Mouse (Mus musculus) myocyte (in vitro differentiated cells): ENCODE data around the gene Pde4d. TPM values are rescaled to one million over a fixed set of nuclear protein-coding genes. Genes with fewer than 3 reads are reported as not detected.

Source experiments
- H3K27me3 ChIP-seq: one replicate; pipeline ENCODE4 v1.6.1; 2011; ENCODE audit not compliant: control insufficient read depth, insufficient read depth, insufficient read length
- H3K36me3 ChIP-seq: one replicate; pipeline ENCODE4 v1.6.1; 2011; ENCODE audit not compliant: control insufficient read depth, insufficient read depth
- H3K4me2 ChIP-seq: one replicate; pipeline ENCODE4 v1.6.1; 2011; ENCODE audit warnings: low read depth, control low read depth
- H3K4me3 ChIP-seq: one replicate; pipeline ENCODE4 v1.5.1; 2011; ENCODE audit warnings: mild to moderate bottlenecking, control low read depth, moderate library complexity
- H3K79me2 ChIP-seq: one replicate; pipeline ENCODE4 v1.6.1; 2011; ENCODE audit not compliant: control insufficient read depth, insufficient read depth
- H3ac ChIP-seq: one replicate; pipeline ENCODE4 v1.6.1; 2011; ENCODE audit not compliant: control insufficient read depth, insufficient read length
- CEBPB ChIP-seq: IDR thresholded peaks from 2 replicates; pipeline ENCODE4 v1.6.1; 2011; ENCODE audit warnings: mild to moderate bottlenecking, moderate library complexity; ENCODE audit not compliant: poor library complexity, insufficient read depth, severe bottlenecking
- E2F4 ChIP-seq: IDR thresholded peaks from one replicate; pipeline ENCODE4 v1.6.1; 2011; ENCODE audit warnings: mild to moderate bottlenecking, control low read depth, moderate library complexity; ENCODE audit not compliant: insufficient read depth
- MAX ChIP-seq: IDR thresholded peaks from one replicate; pipeline ENCODE4 v1.6.1; 2011; ENCODE audit warnings: low read depth, mild to moderate bottlenecking, control low read depth
- MYOD1 ChIP-seq, 3 experiments: IDR thresholded peaks; one replicate each; pipeline ENCODE4 v1.6.1; 2011; ENCODE audit warnings: control low read depth in 2 of 3, low read depth in 2 of 3, mild to moderate bottlenecking in 2 of 3, moderate library complexity in 1 of 3; ENCODE audit not compliant: insufficient read length in 2 of 3, control insufficient read depth in 1 of 3
- MYOG ChIP-seq, 3 experiments: IDR thresholded peaks; one replicate each; pipeline ENCODE4 v1.6.1; 2011; ENCODE audit warnings: control low read depth in 2 of 3, low read depth in 2 of 3, mild to moderate bottlenecking in 2 of 3; ENCODE audit not compliant: insufficient read length in 2 of 3, control insufficient read depth in 1 of 3, insufficient read depth in 1 of 3
- POLR2A ChIP-seq: IDR thresholded peaks from one replicate; pipeline ENCODE4 v1.6.1; 2011; ENCODE audit warnings: low read depth, mild to moderate bottlenecking, control low read depth, moderate library complexity; ENCODE audit not compliant: insufficient read length
- POLR2AphosphoS2 ChIP-seq: IDR thresholded peaks from one replicate; pipeline ENCODE4 v1.6.1; 2011; ENCODE audit warnings: low read depth, control low read depth; ENCODE audit not compliant: insufficient read length
- REST ChIP-seq: IDR thresholded peaks from one replicate; pipeline ENCODE4 v1.6.1; 2011; ENCODE audit warnings: mild to moderate bottlenecking, control low read depth, moderate library complexity; ENCODE audit not compliant: insufficient read depth, insufficient read length
- SRF ChIP-seq: IDR thresholded peaks from one replicate; pipeline ENCODE4 v1.6.1; 2011; ENCODE audit warnings: low read depth; ENCODE audit not compliant: control insufficient read depth, insufficient read length
- TCF12 ChIP-seq: IDR thresholded peaks from one replicate; pipeline ENCODE4 v1.6.1; 2011; ENCODE audit warnings: mild to moderate bottlenecking, control low read depth; ENCODE audit not compliant: poor library complexity, insufficient read depth, severe bottlenecking
- TCF3 ChIP-seq: IDR thresholded peaks from one replicate; pipeline ENCODE4 v1.6.1; 2011; ENCODE audit warnings: low read depth, control low read depth; ENCODE audit not compliant: insufficient read length
- USF1 ChIP-seq: IDR thresholded peaks from one replicate; pipeline ENCODE4 v1.6.1; 2011; ENCODE audit warnings: low read depth, mild to moderate bottlenecking, control low read depth, moderate library complexity
- polyA plus RNA-seq: library from polyadenylated mRNA; unstranded; fragments of >200 nt; fragmentation: generic; extraction: Trizol; gene quantifications from one replicate; pipeline ENCODE4 v1.2.1, GENCODE M21; 2012; ENCODE audit warnings: missing spikeins

Gene Pde4d
- polyA plus RNA-seq, 1 experiment, result 8.2 TPM

DNA sequence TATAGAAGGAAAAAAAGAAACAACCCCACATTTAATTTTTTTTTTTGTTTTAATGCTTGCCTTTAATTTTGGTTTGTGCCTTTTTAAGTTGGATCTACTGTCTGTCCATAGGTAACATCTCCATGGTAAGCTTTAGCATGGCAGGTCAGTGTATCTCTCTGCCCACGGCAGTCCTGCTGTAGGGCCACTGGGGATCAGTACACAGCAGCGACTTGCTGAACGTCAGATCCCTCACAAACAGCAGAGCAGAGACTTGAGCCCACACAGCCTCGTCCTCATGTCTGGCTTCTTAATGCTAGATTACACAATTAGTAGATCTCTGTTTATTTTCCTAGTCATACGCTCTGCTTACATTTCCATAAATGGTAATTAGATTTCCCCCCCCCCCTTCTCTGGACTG, 782.8 kb downstream of the Pde4d start:
- Histone ChIP-seq H3ac (no peak overlapping the region), H3K79me2 (no peaks in the 10 kb centered on the region), H3K27me3 (no peaks in the 10 kb centered on the region), H3K4me2 (no peak overlapping the region), H3K4me3 (no peak overlapping the region), H3K36me3 (no peaks in the 10 kb centered on the region)
- TF ChIP-seq POLR2A (no peak), TCF12 (no peak), USF1 (no peak), SRF (no peak), TCF3 (no peak), REST (no peak), POLR2AphosphoS2 (no peak), MYOG (IDR thresholded peaks at IDR 0.05; ENCODE audit: control insufficient read depth in 1 of 3, insufficient read depth in 1 of 3, insufficient read length in 2 of 3, low read depth in 2 of 3) (no peak), CEBPB (no peak), MYOD1 (IDR thresholded peaks at IDR 0.05; ENCODE audit: control insufficient read depth in 1 of 3, insufficient read length in 2 of 3, low read depth in 2 of 3) (no peak), E2F4 (no peak), MAX (no peak)

DNA sequence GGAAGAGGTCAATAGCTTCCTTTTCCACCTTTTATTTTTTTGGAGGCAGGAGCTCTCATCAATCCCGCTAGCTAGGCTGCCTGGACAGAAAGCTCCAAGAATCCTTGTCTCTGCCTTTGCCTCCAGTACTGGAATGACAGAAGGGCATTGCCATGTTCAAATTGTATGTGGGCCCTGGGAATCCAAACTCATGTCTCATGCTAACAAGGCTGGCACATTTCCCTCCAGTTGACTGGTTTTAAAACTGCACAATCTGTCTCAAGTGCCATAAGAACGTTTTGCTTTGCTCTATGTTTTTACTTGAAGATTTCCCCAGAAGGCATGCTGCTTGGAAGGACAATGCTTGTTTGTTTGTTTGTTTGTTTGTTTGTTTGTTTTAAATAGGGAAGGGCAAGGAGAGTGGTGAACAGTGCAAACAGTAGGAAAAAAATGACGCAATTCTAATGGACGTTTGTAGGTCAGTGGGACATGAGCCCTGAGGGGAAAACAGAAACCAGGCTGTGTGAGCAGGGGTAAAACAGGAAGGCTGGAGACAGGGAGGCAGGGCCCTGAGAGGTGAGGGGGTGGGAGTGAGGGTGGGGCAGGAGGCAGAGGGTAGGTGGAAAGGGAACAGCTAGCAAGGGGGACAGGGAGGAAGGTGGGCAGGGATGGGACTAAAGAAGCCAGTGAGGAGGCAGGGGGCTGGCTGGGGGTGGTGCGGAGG, 784.3 kb downstream of the Pde4d start:
- H3K4me2 ChIP-seq, result no peak overlapping the region

DNA sequence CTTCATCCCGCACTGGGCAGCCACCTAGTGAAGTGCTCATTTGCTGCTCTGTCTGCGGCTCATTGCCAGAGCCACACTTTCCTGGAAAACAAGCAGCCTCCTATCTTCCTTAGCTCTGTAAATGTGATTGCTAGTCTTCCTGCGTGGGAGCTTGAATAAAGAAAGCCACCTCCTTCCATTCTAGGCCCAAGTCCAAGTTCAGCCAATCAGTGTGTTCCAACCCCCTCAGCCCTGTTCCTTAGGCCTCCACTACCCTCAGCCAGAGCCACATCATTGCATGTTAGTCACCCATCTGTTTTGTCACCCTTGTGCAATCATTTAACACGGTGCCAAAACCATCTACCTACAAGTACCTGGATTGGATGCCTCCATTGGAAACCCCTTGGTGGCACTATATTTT, 786.3 kb downstream of the Pde4d start:
- Histone ChIP-seq H3K4me3 (no peak overlapping the region), H3K79me2 (no peaks in the 10 kb centered on the region)

More for the DNA sequence above, 784.3 kb downstream of the Pde4d start:
- no peak for TF ChIP-seq USF1
- TF ChIP-seq CEBPB, result no peak
- TF ChIP-seq SRF, result no peak
- TF ChIP-seq MYOD1 (IDR thresholded peaks at IDR 0.05; ENCODE audit: control insufficient read depth in 1 of 3, insufficient read length in 2 of 3, low read depth in 2 of 3), result no peak
- no peak for TF ChIP-seq POLR2A
- no peak for TF ChIP-seq POLR2AphosphoS2
- no peak for TF ChIP-seq TCF12
- TF ChIP-seq TCF3, result no peak
- no peak for TF ChIP-seq MAX
- no peak for TF ChIP-seq REST
- TF ChIP-seq MYOG (IDR thresholded peaks at IDR 0.05; ENCODE audit: control insufficient read depth in 1 of 3, insufficient read depth in 1 of 3, insufficient read length in 2 of 3, low read depth in 2 of 3), result no peak
- no peak for TF ChIP-seq E2F4
- Histone ChIP-seq H3K79me2 (no peaks in the 10 kb centered on the region), H3K36me3 (no peaks in the 10 kb centered on the region), H3K4me3 (no peak overlapping the region), H3ac (no peak overlapping the region), H3K27me3 (no peaks in the 10 kb centered on the region)

DNA sequence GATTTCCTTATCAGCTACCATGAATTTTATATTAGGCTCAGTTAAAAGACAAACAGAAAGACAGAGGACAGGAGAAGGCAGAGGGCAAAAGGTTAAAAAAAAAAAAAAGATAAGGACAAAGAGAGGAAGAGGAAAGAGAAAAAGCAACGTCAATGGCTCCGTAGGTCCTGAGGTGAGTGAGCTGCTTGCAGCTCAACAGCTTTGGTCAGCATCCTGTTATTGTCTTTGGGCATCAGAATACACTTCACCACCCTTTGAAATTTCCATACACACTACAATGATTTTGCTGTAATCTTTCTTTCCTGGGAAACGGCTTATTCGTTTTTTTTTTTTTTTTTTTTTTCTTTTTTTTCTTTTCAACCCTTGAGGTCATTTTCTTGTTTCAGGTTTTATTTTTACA, 788.9 kb downstream of the Pde4d start:
- TF ChIP-seq MYOD1 (IDR thresholded peaks at IDR 0.05; ENCODE audit: control insufficient read depth in 1 of 3, insufficient read length in 2 of 3, low read depth in 2 of 3), result no peak
- no peak for TF ChIP-seq TCF3
- TF ChIP-seq SRF, result no peak
- TF ChIP-seq POLR2A, result no peak
- TF ChIP-seq E2F4, result no peak
- TF ChIP-seq MYOG (IDR thresholded peaks at IDR 0.05; ENCODE audit: control insufficient read depth in 1 of 3, insufficient read depth in 1 of 3, insufficient read length in 2 of 3, low read depth in 2 of 3), result no peak
- TF ChIP-seq TCF12, result no peak
- no peak for TF ChIP-seq POLR2AphosphoS2
- TF ChIP-seq USF1, result no peak
- Histone ChIP-seq H3K4me2 (no peak overlapping the region), H3K27me3 (no peaks in the 10 kb centered on the region), H3K79me2 (no peaks in the 10 kb centered on the region), H3K4me3 (no peak overlapping the region), H3K36me3 (no peaks in the 10 kb centered on the region), H3ac (no peak overlapping the region)

More for the DNA sequence above, 786.3 kb downstream of the Pde4d start:
- no peaks in the 10 kb centered on the region for H3K27me3 ChIP-seq
- TF ChIP-seq REST (no peak), MAX (no peak), POLR2A (no peak), CEBPB (no peak), USF1 (no peak), SRF (no peak), POLR2AphosphoS2 (no peak), MYOD1 (IDR thresholded peaks at IDR 0.05; ENCODE audit: control insufficient read depth in 1 of 3, insufficient read length in 2 of 3, low read depth in 2 of 3) (no peak), MYOG (IDR thresholded peaks at IDR 0.05; ENCODE audit: control insufficient read depth in 1 of 3, insufficient read depth in 1 of 3, insufficient read length in 2 of 3, low read depth in 2 of 3) (no peak), TCF12 (no peak), E2F4 (no peak), TCF3 (no peak)
- H3ac ChIP-seq, result no peak overlapping the region
- no peak overlapping the region for H3K4me2 ChIP-seq
- H3K36me3 ChIP-seq, result no peaks in the 10 kb centered on the region
